Mouse (Mus musculus): ENCODE data around the gene Armc5. TPM values are rescaled to one million over a fixed set of nuclear protein-coding genes. Genes with fewer than 3 reads are reported as not detected.

Armc5 gene
- polyA plus RNA-seq (2015; fragmentation: Nextera tagmentation; extraction: Ambion mirVana) = 12.8 and 13.8 TPM in 2 replicates

DNA sequence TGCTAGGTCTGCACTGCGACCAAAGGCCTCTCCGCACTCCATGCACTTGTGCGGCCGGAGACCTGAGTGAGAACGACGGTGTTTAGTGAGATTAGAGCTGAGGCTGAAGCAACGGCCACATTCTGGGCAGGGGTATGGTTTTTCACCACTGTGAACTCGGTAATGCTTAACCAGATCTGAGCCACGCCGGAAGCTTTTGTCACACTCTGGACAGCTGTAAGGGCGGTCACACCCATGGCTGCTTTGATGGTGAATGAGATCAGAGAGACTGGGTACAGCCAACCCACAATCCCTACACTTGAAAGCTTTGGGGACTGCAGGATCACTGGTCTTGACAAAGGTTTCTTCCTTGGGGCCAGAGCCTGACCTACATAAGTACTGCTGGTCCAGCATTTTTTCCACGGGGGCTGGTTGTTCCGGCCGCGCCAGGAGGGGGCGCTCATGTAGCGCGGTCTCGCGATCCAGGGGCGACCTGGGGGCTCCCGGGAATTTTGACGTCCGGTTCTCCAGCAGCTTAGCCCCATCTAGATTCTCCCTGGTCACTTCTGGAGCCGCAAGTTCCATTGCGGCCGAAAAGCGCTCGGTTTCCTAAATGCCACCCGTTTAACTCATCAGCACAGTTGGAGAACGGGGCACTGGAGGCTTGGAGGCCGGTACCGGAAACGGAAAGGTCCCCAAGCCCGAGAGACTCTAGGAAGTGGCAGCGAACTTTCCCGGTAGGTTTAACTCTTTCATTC is at the start of gene Armc5:
TSS of gene Armc5 (plus strand) at position 487 of the 737 bp plus-strand sequence.
- peak within 1 kb of the TSS; percentile 99 for H3K27ac ChIP-seq (ENCODE audit: low read length)
- no peaks in the 10 kb centered on the region for H3K27me3 ChIP-seq (ENCODE audit: control insufficient read depth, insufficient read depth, low read length)
- peak within 1 kb of the TSS; percentile 89 for H3K9ac ChIP-seq (ENCODE audit: low read length)
- WGBS = 24% methylated on average over 37 of the region's 37 CpGs
- H3K4me3 ChIP-seq (ENCODE audit: low read length) = peak within 1 kb of the TSS; percentile 86
- ATAC-seq (replicated peaks; ENCODE audit: extremely low read depth, insufficient read depth, low FRiP score) = no peak; the same call in 1 of the 2 replicates
- no peaks in the 10 kb centered on the region for H3K9me3 ChIP-seq (replicated peaks; ENCODE audit: control insufficient read depth, low read length)
- peaks cover 15% of the 10 kb centered on the region for H3K4me1 ChIP-seq (ENCODE audit: control insufficient read depth, insufficient read depth, low read length)
- H3K4me2 ChIP-seq (ENCODE audit: low read depth, low read length) = peak within 1 kb of the TSS; percentile 78
- peaks cover 13% of the 10 kb centered on the region for H3K36me3 ChIP-seq (ENCODE audit: control insufficient read depth, insufficient read depth)

DNA sequence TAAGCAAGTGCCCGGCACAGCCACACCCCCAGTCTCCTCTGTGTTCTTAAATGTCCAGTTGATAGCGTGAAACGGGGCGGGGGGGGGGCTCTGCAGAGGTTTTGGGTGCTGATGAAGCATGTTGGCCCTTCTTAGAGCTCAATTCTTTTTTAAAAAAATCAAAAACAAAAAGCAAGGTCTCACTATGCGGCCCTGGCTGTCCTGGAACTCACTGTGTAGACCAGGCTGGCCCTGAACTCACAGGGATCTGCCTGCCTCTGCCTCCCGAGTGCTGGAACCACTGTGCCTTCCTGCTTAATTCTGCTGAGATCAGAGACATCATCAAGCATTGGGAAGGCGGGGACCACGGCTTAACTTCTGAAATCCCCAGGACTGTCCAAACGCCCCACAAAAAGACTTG is 35.5 kb upstream of the Armc5 start:
- Histone ChIP-seq H3K27me3 (ENCODE audit: control insufficient read depth, insufficient read depth, low read length) (no peaks in the 10 kb centered on the region), H3K4me1 (ENCODE audit: control insufficient read depth, insufficient read depth, low read length) (peaks cover 12% of the 10 kb centered on the region), H3K27ac (ENCODE audit: low read length) (no peak overlapping the region), H3K4me2 (ENCODE audit: low read depth, low read length) (no peak overlapping the region), H3K9me3 (replicated peaks; ENCODE audit: control insufficient read depth, low read length) (no peaks in the 10 kb centered on the region; the same call in 1 of the 2 replicates), H3K36me3 (ENCODE audit: control insufficient read depth, insufficient read depth) (peaks cover 3% of the 10 kb centered on the region; the same call in 1 of the 2 replicates), H3K9ac (ENCODE audit: low read length) (no peak overlapping the region), H3K4me3 (ENCODE audit: low read length) (no peak overlapping the region)
- WGBS = 92% methylated on average over 9 of the region's 9 CpGs
- no peak for ATAC-seq (replicated peaks; ENCODE audit: extremely low read depth, insufficient read depth, low FRiP score)

DNA sequence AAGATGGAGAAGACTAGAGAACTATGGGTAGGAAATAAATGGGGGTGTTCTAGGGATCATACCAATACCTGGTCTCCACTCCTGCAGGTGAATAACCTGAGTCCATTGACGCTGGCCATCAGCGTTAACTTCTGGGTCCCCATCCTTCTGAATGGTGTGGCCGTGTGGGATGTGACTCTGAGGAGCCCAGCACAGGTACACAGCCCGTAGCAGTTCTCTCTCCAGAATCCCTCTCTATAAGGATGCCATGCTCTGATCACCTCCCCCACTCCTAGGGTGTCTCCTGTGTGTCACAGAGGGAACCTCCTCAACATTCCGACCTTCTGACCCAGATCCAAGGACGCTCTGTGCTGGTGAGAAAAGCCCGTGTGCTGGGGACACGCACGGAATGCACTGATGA is 34.1 kb upstream of the Armc5 start:
- no peaks in the 10 kb centered on the region for H3K27me3 ChIP-seq (ENCODE audit: control insufficient read depth, insufficient read depth, low read length)
- no peak overlapping the region for H3K4me3 ChIP-seq (ENCODE audit: low read length)
- ATAC-seq (replicated peaks; ENCODE audit: extremely low read depth, insufficient read depth, low FRiP score) = no peak
- H3K9me3 ChIP-seq (replicated peaks; ENCODE audit: control insufficient read depth, low read length) = no peaks in the 10 kb centered on the region; the same call in 1 of the 2 replicates
- H3K9ac ChIP-seq (ENCODE audit: low read length) = no peak overlapping the region
- H3K27ac ChIP-seq (ENCODE audit: low read length) = no peak overlapping the region
- peak overlapping the region; percentile 6; the same call in 1 of the 2 replicates for H3K4me2 ChIP-seq (ENCODE audit: low read depth, low read length)
- 75% methylated on average over 9 of the region's 9 CpGs for WGBS
- peaks cover 3% of the 10 kb centered on the region; the same call in 1 of the 2 replicates for H3K36me3 ChIP-seq (ENCODE audit: control insufficient read depth, insufficient read depth)
- H3K4me1 ChIP-seq (ENCODE audit: control insufficient read depth, insufficient read depth, low read length) = peaks cover 12% of the 10 kb centered on the region

DNA sequence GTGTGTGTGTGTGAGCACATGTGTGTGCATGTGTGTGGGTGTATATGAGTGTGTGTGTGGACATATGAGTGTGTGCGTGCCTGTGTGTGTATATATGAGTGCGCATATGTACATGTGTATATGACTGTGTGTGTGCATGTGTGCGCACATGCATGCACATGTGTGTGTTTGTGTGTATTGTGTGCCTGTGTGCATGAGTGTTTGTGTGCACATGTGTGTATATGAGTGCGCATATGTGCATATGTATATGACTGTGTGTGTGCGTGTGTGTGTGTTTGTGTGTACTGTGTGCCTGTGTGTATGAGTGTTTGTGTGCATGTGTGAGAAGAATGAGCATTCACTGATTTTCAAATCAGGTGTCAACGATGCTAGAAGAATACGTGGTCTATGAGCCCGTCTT is 33.0 kb upstream of the Armc5 start:
- Histone ChIP-seq H3K36me3 (ENCODE audit: control insufficient read depth, insufficient read depth) (peaks cover 3% of the 10 kb centered on the region; the same call in 1 of the 2 replicates), H3K9ac (ENCODE audit: low read length) (no peak overlapping the region), H3K4me3 (ENCODE audit: low read length) (no peak overlapping the region), H3K4me1 (ENCODE audit: control insufficient read depth, insufficient read depth, low read length) (peaks cover 12% of the 10 kb centered on the region), H3K9me3 (replicated peaks; ENCODE audit: control insufficient read depth, low read length) (no peaks in the 10 kb centered on the region), H3K4me2 (ENCODE audit: low read depth, low read length) (peak overlapping the region; percentile 70), H3K27me3 (ENCODE audit: control insufficient read depth, insufficient read depth, low read length) (no peaks in the 10 kb centered on the region), H3K27ac (ENCODE audit: low read length) (no peak overlapping the region)
- no peak for ATAC-seq (replicated peaks; ENCODE audit: extremely low read depth, insufficient read depth, low FRiP score)
- 87% methylated on average over 8 of the region's 8 CpGs for WGBS

DNA sequence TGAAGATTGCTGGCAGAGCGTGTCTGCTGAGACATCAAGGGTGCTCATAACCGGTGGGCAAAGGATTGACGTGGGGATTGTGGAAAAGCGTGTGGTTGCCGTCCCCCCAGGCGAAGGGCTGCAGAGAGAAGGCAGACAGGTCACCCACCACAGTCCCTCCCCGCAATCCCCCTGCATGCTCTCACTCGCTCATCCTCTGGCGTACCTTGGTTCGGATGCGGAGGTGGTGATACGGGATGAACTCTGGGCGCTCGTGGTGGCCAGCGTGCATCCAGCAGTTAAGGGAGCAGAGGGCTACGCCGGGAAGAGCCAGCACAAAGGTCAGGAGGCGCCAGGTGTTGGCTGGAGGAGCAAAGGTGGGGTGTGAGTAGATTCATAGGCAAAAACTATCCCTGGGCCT is 31.4 kb upstream of the Armc5 start:
- Histone ChIP-seq H3K36me3 (ENCODE audit: control insufficient read depth, insufficient read depth) (peaks cover 3% of the 10 kb centered on the region; the same call in 1 of the 2 replicates), H3K4me3 (ENCODE audit: low read length) (peak overlapping the region; percentile 72), H3K4me2 (ENCODE audit: low read depth, low read length) (peak overlapping the region; percentile 70), H3K27ac (ENCODE audit: low read length) (peak overlapping the region; percentile 90), H3K9me3 (replicated peaks; ENCODE audit: control insufficient read depth, low read length) (no peaks in the 10 kb centered on the region), H3K27me3 (ENCODE audit: control insufficient read depth, insufficient read depth, low read length) (no peaks in the 10 kb centered on the region), H3K9ac (ENCODE audit: low read length) (peak overlapping the region; percentile 73), H3K4me1 (ENCODE audit: control insufficient read depth, insufficient read depth, low read length) (peaks cover 12% of the 10 kb centered on the region)
- peak; percentile 45 for ATAC-seq (replicated peaks; ENCODE audit: extremely low read depth, insufficient read depth, low FRiP score)
- WGBS = 52% methylated on average over 18 of the region's 18 CpGs

DNA sequence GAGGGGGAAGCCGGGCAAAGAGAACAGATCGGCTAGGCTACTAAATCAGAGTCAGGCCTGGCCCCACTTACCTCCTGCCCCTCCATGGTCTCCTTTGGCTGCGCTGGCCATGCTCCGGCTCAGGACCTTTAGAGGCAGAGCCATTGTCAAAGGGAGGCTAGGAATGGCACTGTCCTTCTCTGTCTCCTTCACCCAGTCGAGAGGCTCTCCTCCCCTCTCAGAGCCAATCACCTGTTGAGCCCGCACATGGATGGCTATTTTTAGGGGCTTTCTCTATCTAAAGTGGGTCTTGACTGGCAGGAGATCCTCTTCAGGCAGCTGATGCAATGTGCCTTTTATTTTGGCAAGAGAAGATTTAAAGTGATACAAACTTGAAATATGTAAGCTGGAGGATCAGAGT is 31.0 kb upstream of the Armc5 start, which contains the start of gene Cox6a2:
TSS of gene Cox6a2 (minus strand) at position 236 of the 400 bp plus-strand sequence.
- Histone ChIP-seq H3K4me2 (ENCODE audit: low read depth, low read length) (peak within 1 kb of the TSS; percentile 70), H3K27ac (ENCODE audit: low read length) (peak within 1 kb of the TSS; percentile 90), H3K4me3 (ENCODE audit: low read length) (peak within 1 kb of the TSS; percentile 72), H3K9ac (ENCODE audit: low read length) (peak within 1 kb of the TSS; percentile 73), H3K27me3 (ENCODE audit: control insufficient read depth, insufficient read depth, low read length) (no peaks in the 10 kb centered on the region), H3K4me1 (ENCODE audit: control insufficient read depth, insufficient read depth, low read length) (peaks cover 12% of the 10 kb centered on the region), H3K36me3 (ENCODE audit: control insufficient read depth, insufficient read depth) (peaks cover 3% of the 10 kb centered on the region; the same call in 1 of the 2 replicates), H3K9me3 (replicated peaks; ENCODE audit: control insufficient read depth, low read length) (no peaks in the 10 kb centered on the region)
- WGBS = 43% methylated on average over 6 of the region's 6 CpGs
- ATAC-seq (replicated peaks; ENCODE audit: extremely low read depth, insufficient read depth, low FRiP score) = peak; percentile 93

DNA sequence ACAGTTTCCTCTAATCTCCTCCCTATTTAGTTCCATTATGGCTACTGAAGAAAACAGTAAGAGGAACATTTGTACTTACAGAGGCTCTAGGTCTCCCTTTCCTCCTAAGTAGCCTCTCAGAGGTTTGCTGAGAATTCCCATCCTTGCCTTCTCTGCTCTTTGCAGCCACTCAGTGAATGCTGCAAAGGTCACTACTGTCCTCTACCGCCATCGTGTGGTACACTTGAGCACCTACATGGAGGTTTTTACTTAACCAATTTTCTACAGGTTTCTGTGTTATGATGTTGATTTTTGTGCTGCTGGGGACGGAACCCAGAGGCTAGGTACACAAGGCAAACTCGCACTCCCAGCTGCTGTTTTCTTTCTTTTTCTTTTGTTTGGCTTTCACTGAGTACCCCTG is 29.0 kb upstream of the Armc5 start:
- Histone ChIP-seq H3K4me1 (ENCODE audit: control insufficient read depth, insufficient read depth, low read length) (peaks cover 9% of the 10 kb centered on the region), H3K36me3 (ENCODE audit: control insufficient read depth, insufficient read depth) (peaks cover 3% of the 10 kb centered on the region; the same call in 1 of the 2 replicates), H3K27ac (ENCODE audit: low read length) (no peak overlapping the region), H3K4me2 (ENCODE audit: low read depth, low read length) (no peak overlapping the region), H3K4me3 (ENCODE audit: low read length) (no peak overlapping the region), H3K9me3 (replicated peaks; ENCODE audit: control insufficient read depth, low read length) (no peaks in the 10 kb centered on the region), H3K27me3 (ENCODE audit: control insufficient read depth, insufficient read depth, low read length) (no peaks in the 10 kb centered on the region), H3K9ac (ENCODE audit: low read length) (no peak overlapping the region)
- ATAC-seq (replicated peaks; ENCODE audit: extremely low read depth, insufficient read depth, low FRiP score) = no peak
- 8% methylated on average over 4 of the region's 4 CpGs for WGBS

DNA sequence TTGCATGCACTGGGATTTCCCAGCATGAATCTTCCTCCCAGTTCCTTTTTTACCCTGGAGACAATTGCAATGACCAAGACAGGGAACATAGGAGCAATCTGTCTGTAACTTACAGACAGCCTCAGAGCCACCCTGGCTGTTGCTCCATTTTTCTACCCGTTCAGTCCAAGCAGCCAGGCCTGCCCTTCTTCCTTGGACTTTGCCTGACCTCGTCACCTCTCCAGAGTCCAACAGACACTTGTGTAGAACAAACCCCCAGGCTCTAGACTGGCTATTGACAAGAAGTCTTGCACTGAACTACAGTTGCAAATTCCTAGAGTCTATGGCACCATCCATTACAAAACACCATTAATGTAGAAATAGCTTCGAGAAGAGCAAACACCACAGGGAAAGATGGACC is 27.3 kb upstream of the Armc5 start:
- no peak for ATAC-seq (replicated peaks; ENCODE audit: extremely low read depth, insufficient read depth, low FRiP score)
- WGBS = 51% methylated on average over 3 of the region's 3 CpGs
- Histone ChIP-seq H3K4me1 (ENCODE audit: control insufficient read depth, insufficient read depth, low read length) (peaks cover 3% of the 10 kb centered on the region; the same call in 1 of the 2 replicates), H3K36me3 (ENCODE audit: control insufficient read depth, insufficient read depth) (no peaks in the 10 kb centered on the region), H3K27me3 (ENCODE audit: control insufficient read depth, insufficient read depth, low read length) (no peaks in the 10 kb centered on the region), H3K4me2 (ENCODE audit: low read depth, low read length) (no peak overlapping the region), H3K4me3 (ENCODE audit: low read length) (no peak overlapping the region), H3K27ac (ENCODE audit: low read length) (no peak overlapping the region), H3K9ac (ENCODE audit: low read length) (no peak overlapping the region), H3K9me3 (replicated peaks; ENCODE audit: control insufficient read depth, low read length) (no peaks in the 10 kb centered on the region)

DNA sequence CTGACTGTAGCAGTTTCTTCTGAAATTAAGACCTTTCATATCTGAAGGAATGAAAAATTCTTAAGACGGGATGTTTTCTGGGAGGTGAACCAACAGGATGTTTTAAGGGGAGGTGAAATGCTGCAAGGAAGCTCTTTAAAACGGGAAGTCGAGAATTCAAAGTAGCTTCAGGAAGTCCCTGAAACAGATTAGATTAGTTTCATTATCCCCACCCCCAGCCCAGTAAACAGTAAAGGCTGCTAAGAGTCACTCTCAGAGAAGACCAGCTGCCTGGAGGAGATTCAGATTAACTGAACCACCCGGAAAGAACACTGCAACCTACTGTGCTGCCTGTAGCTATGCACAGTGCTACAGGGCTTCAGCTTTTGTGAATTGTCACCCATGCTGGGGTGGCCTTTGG is 17.2 kb upstream of the Armc5 start:
- no peaks in the 10 kb centered on the region for H3K36me3 ChIP-seq (ENCODE audit: control insufficient read depth, insufficient read depth)
- H3K4me1 ChIP-seq (ENCODE audit: control insufficient read depth, insufficient read depth, low read length) = no peaks in the 10 kb centered on the region
- WGBS = 58% methylated on average over 4 of the region's 4 CpGs
- no peak overlapping the region for H3K4me2 ChIP-seq (ENCODE audit: low read depth, low read length)
- no peak overlapping the region for H3K9ac ChIP-seq (ENCODE audit: low read length)
- no peaks in the 10 kb centered on the region for H3K9me3 ChIP-seq (replicated peaks; ENCODE audit: control insufficient read depth, low read length)
- no peaks in the 10 kb centered on the region for H3K27me3 ChIP-seq (ENCODE audit: control insufficient read depth, insufficient read depth, low read length)
- ATAC-seq (replicated peaks; ENCODE audit: extremely low read depth, insufficient read depth, low FRiP score) = no peak
- H3K27ac ChIP-seq (ENCODE audit: low read length) = no peak overlapping the region
- no peak overlapping the region for H3K4me3 ChIP-seq (ENCODE audit: low read length)

Data from heart, embryonic 16.5 days (tissue).